Mouse (Mus musculus): ENCODE measurements at regions not wholly inside any gene's neighbourhood (a gene's known extent, or its start where the extent isn't known, plus 50 kb on each side); places are given as distances from the start of the nearest gene placed in this dataset.

DNA sequence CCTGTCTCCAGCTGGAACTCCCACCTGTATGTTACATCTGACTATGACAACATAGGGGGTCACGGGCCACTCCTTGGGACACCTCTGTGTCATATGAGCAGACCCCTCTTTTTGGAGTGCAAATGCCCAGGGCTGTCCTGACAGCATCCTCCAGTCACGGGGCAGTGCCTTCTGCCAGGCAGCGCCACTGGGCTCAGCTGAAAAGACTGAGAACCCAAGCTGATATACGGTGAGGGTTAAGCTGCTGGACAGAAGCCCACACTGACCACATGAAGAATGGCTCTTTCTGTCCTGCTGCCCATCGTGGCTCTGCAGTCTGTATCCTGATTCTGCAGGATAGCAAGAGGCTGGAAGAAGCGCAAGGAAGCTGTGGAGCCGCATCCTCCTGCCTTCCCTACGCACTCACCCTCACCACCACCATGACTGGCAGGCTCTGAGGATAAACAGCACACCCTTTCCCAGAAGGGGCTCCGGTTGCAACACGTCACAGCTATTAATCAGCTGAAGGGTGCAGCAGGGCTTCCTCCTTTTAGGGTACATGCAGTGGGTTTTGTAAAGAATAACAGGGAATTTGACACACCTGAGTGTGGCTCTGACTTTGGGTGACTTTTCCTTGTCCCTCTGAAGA lies 93.9 kb upstream of the Arntl start:
- no peak for TF ChIP-seq POLR2A (IDR thresholded peaks at IDR 0.05; ENCODE audit: extremely low read depth, insufficient read depth, low read length)
- TF ChIP-seq CTCF (IDR thresholded peaks at IDR 0.05; ENCODE audit: extremely low read depth, insufficient read depth, low read length), result no peak
